Mouse (Mus musculus) lung, postnatal 10 days (tissue): ENCODE data around the gene Jdp2.

Source experiments
- DNase-seq: peaks from one replicate; pipeline ENCODE4 v3.0.0; 2021

Gene Jdp2

GRCm38 (mm10) chr12:85598611-85599477 is at the start of gene Jdp2:
Gene Jdp2, plus strand, starts transcription at chr12:85599027.
- peak; percentile 97 for DNase-seq

DNA sequence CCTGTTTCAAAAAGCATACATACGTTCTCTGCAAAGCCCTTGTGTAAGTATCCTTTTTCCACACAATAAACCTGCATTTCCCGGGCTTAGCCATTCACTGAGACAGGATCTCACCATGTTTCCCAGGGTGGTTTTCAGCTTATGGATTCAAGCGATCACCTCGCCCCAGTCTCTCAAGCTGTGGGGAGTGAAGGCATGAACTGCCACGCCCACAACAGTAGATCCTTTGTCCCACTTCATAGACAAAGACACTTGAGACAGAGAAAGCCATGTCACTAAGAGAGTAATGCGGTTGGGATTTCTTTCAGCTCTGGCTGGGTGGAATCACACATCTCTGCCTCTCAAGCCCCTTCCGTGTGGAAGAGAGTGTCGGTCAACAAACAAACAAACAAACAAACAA is 49.2 kb upstream of the Jdp2 start:
- DNase-seq, result no peak

GRCm38 (mm10) chr12:85550435-85550834 is 48.4 kb upstream of the Jdp2 start:
- no peak for DNase-seq

GRCm38 (mm10) chr12:85559299-85559698 is 39.5 kb upstream of the Jdp2 start:
- no peak for DNase-seq

DNA sequence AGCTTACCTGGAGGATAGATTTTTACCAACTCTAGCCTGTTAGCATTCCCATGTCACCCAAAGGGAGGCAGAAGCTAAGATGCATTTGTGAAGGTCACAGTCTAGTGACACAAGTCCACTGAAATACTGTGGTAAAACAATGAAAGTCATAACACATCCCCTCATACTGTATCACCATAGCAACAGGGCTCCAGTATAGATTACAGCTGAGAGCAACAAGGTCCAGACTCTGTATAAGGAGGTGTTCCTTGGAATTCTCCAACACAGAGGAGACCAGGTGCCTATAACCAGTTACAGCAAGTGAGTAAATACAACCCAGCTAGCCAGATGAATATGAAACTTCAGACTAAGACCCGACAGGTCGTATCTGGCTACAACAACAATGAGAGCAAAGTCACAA is 33.4 kb upstream of the Jdp2 start:
- no peak for DNase-seq

- DNase-seq, result no peak
These were observed 30.5 kb upstream of the Jdp2 start for GRCm38 (mm10) chr12:85568298-85568697.

- DNase-seq, result peak; percentile 31
These were observed 29.3 kb upstream of the Jdp2 start for GRCm38 (mm10) chr12:85569393-85570157.

GRCm38 (mm10) chr12:85570158-85570540 is 28.7 kb upstream of the Jdp2 start:
- DNase-seq, result no peak

GRCm38 (mm10) chr12:85571312-85571711 is 27.5 kb upstream of the Jdp2 start:
- DNase-seq, result no peak

DNA sequence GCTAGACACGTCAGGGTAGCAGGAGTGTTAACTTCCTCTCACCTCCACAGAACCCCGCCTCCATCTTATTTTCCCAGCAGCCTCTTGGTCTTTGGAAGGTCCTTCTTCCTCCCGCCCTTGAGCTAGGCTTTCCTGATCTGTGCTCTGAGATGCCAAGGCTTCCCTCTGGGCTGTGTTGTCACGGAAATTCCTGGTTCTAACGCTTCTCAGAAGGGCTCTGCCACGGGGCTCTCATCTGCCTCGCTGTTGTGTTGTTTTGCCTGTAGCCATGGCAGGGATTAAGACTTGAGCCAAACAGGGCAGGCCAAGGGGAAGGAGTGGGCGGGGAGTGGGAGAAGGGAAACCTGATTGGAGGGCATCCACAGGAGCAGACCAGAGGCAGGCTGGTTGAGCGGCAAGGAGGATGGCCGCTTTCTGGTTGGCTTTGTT is 26.8 kb upstream of the Jdp2 start:
- peak; percentile 94 for DNase-seq

DNA sequence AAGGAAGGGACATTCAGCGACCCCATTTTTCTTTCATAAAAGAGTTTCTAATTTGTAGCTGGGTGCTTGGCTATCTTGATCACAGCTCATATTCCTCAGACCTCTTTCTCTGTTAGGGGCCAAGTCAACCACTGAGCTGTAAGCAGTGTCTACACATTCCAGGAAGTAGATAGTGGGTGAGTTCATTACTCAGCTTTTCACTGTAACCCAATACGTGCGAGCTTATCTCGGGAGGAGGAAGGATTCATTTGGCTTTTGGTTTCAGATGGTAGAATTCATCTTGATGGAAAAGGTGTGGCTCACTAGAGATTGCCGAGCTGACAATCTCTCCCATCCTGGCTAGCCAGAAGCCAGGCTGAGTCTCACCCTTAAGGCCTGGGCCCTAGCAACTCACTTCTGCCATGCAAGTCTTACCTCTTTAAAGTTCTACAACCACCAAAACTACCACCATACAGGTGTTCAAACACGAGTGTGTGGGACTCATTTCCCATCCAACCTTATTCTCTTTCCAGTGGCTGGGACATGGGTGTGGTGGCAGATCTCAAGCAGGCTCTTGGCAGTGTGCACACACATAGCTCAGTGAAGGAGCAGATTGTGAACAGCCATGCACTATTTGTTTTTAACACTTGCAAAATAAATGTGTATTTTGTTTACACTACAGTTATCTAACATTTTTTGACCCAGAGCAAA is 23.9 kb upstream of the Jdp2 start:
- DNase-seq, result no peak

DNA sequence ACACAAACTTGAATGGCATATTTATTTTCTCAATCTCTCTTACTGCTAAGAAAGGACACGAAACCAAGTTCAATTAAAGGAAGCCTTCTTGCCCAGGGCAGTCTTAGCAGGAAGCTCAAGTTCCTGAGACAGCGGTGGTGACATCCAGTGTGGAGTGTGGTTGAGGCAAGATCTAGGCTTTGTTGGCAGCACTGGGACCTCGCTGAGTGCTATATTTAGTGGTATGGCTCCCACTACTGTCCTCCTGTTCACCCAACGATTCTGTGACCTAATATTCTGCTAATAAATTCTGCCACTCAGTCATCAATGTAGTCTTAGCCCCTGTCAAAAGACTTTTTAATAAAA is 23.4 kb upstream of the Jdp2 start:
- no peak for DNase-seq

DNA sequence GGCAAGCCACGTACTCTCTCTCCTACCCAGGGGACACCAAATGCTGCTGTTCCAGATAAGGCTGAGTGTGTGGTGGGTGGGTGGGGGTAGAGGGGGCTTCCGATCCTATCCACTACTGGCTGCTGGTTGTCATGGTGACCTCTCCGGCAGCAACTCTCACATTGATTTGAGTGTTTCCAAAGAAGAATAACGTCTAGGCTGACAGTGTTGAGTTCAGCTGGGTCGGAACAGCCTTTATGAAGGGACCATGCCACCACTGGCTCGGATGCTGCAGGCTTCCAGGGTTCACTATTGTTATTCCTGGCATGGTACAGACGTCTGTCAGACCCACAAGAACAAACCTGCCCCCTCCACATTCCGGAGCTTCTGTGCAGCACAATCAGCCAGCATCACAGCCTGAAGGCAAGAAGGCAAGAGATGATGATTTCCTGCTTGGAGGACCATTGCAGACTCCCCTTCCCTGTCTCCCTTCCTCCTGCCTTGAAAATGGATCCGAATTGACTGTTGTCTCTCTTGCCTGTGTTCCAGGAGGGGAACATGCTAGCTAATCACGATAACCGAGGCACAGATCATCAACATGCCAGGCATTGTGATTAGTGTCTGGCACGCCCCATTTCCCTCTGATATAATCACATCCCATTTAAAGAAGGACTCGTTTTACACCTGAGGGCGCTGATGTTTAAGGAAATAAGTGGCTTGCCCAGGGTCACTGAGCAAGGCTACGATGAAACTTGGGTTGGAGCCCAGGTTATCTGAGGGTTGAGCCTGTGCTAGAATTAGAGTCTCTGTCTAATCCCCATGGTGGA is 17.4 kb upstream of the Jdp2 start:
- DNase-seq, result no peak

DNA sequence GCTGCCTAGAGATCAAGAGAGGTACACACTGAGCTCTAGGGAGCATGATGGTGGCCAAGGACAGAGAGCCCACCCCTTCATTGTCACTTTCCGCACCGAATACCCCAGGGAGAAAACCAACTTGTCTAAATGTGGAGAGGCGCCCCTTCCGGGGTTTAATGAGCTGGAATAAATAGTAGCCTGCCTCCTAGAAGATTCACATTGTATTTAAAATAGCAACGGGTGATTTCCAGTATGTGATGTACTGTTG is 16.8 kb upstream of the Jdp2 start:
- DNase-seq, result no peak

- DNase-seq, result peak; percentile 71
These were observed 13.0 kb upstream of the Jdp2 start for GRCm38 (mm10) chr12:85585761-85586258.

GRCm38 (mm10) chr12:85589870-85590382 is 8.9 kb upstream of the Jdp2 start:
- no peak for DNase-seq

GRCm38 (mm10) chr12:85592943-85593342 is 5.9 kb upstream of the Jdp2 start:
- no peak for DNase-seq

- no peak for DNase-seq
These were observed 4.4 kb upstream of the Jdp2 start for GRCm38 (mm10) chr12:85594390-85594789.

DNA sequence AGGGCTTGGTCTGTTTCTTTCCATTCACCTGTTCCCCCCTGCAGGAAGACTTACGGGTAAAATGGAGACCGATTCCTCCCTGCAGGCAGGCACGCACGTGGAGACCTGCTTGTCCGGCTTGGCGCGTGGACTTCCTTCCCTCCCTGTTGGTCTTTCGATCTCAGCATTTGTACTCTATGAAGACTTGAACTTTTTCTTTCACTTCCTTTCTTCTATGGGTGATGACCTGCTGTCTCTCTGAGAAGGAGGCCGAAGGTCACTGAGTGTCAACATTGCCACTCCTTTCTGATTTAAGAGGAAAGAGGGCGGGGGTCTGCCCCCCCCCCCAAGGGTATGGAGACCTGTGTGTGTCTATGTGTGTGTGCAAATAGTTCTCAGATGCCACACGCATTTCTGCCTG is 774 bp upstream of the Jdp2 start:
- no peak for DNase-seq

- DNase-seq, result peak; percentile 69
These were observed 788 bp downstream of the Jdp2 start for GRCm38 (mm10) chr12:85599478-85600152.

DNA sequence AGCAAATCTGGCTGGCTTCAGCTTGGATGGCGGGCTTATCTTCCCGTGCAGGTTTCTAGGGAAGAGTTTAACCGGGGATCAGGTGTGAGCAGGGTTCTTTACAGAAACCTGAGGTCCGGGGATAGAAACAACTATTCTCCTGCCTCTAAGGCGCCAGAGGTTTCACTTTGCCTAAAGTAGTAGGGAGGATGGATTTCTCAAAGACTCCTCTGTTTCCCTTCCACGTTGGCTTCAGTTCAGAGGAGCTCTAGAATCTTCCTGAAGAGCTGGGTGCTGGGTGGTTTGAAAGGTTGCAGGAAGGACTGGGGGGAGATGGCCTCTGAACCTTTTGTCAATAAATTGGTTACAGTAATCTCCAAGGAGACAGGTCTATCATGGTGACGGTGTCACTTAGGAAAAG is 1.8 kb downstream of the Jdp2 start:
- DNase-seq, result no peak

GRCm38 (mm10) chr12:85601531-85601930 is 2.7 kb downstream of the Jdp2 start:
- DNase-seq, result no peak
